Mouse (Mus musculus) lung, adult 2 months (tissue): ENCODE results near the gene Fdx1.

Source experiments
- CTCF ChIP-seq: fragments of 200-500 bp; IDR thresholded peaks from 2 replicates; pipeline ENCODE4 v1.5.1; 2011; ENCODE audit warnings: mild to moderate bottlenecking, low read length, control low read depth; ENCODE audit not compliant: insufficient read depth
- POLR2A ChIP-seq: fragments of 200-500 bp; IDR thresholded peaks from 2 replicates; pipeline ENCODE4 v1.6.1; 2011; ENCODE audit warnings: low read depth, mild to moderate bottlenecking, control low read depth, low read length, borderline replicate concordance; ENCODE audit errors: extremely low read depth

DNA sequence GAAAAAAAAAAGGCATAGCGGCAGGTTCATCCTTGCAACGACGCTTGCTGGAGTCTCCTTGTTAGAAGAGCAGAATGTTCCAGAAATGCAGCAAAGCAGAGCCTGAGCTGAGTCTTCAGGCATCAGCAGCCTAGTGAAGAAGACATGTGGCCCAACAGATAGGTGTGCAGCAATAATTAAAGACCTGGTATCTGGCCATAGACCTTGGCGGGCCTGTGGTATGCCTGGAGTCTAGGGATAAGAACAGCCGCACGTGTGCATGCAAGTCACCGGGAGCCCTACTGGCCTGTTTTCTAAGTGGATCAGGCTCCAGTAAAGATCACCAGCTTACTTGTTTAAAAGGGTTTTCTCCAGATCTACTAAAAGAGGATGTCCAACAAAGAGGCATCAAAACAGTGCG, 36.7 kb downstream of the Fdx1 start:
- TF ChIP-seq CTCF: no peak
- no peak for TF ChIP-seq POLR2A
